Mouse (Mus musculus) hindbrain, embryonic 12.5 days (tissue): Measurements from ENCODE around the gene Adra2b. TPM values are rescaled to one million over a fixed set of nuclear protein-coding genes. Genes with fewer than 3 reads are reported as not detected.

ENCODE experiments used
- ATAC-seq: fragments of 200-750 bp; cut with Nextera tagmentation; 2 replicates; pipeline ENCODE4 v1.8.0; 2017; ENCODE audit warnings: moderate TSS enrichment; ENCODE audit not compliant: low FRiP score
- H3K27ac ChIP-seq: fragments of 300-500 bp; sonication (generic); 2 replicates; pipeline ENCODE4 v1.5.1; 2016; ENCODE audit warnings: mild to moderate bottlenecking
- H3K27me3 ChIP-seq: fragments of 300-500 bp; sonication (generic); 2 replicates; pipeline ENCODE4 v1.6.1; 2016; ENCODE audit warnings: mild to moderate bottlenecking
- H3K36me3 ChIP-seq: fragments of 300-500 bp; sonication (generic); 2 replicates; pipeline ENCODE4 v1.6.1; 2016; ENCODE audit warnings: mild to moderate bottlenecking
- H3K4me1 ChIP-seq: fragments of 300-500 bp; sonication (generic); 2 replicates; pipeline ENCODE4 v1.6.1; 2016
- H3K4me2 ChIP-seq: fragments of 300-500 bp; sonication (generic); replicated peaks from 2 replicates; pipeline ENCODE4 v1.6.1; 2016; ENCODE audit warnings: mild to moderate bottlenecking
- H3K4me3 ChIP-seq: fragments of 300-500 bp; sonication (generic); 2 replicates; pipeline ENCODE4 v1.5.1; 2016; ENCODE audit warnings: mild to moderate bottlenecking
- H3K9ac ChIP-seq: fragments of 300-500 bp; sonication (generic); 2 replicates; pipeline ENCODE4 v1.6.1; 2016; ENCODE audit warnings: mild to moderate bottlenecking, moderate library complexity
- H3K9me3 ChIP-seq: fragments of 300-500 bp; sonication (generic); replicated peaks from 2 replicates; pipeline ENCODE4 v1.6.1; 2016; ENCODE audit warnings: mild to moderate bottlenecking
- WGBS: fragments of 180-500 bp; shearing (Covaris S2); methylation state at CpG from one replicate; pipeline ENCODE4 v1.1.7; 2016; 5-methylcytosine and 5-hydroxymethylcytosine counted together
- polyA plus RNA-seq: library from polyadenylated mRNA; unstranded; fragments of >200 nt; fragmentation: Nextera tagmentation; extraction: Ambion mirVana; gene quantifications from 2 replicates; pipeline ENCODE4 v1.2.1, GENCODE M21; 2016

Gene Adra2b
- polyA plus RNA-seq, 1 experiment from 2014 or later, result 2.4 TPM

DNA sequence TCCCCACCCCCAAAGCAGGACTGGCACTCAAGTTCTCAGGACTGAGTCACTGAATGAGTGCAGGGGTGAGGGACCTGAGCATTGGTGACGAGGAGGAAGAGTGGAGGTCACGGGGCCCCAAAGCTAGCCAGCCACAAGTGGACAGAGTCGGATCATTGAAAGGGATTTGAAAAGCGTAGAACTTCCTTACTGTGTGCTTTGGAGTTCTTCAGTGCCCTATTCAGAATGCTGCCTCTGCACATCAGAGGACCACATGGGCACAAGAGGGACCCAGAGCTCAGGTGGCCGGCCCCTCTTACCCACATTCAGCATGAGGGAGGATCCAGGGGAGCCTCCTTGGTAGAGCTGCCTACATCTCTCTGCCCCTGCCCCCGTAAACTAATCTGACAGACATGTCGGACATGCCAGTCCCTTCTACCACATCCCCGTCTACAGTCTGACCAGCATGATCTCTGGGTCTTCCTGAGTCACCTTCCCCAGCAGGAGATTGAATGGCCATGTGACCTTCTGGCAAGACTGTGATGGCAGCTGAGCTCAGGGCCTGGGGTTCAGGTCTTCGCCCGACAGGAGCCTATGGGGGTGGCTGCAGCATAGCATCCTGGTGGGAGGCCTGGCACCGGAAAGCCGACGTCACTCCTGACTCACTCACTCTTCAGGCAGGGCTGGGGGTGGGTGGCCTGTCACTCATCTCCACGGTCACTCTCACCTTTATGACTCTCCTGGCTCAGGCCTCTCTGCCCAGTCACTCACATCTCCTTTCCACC, 30.0 kb upstream of the Adra2b start:
- no peaks in the 10 kb centered on the region for H3K9me3 ChIP-seq
- peaks cover 15% of the 10 kb centered on the region for H3K4me1 ChIP-seq
- 77% methylated on average over 14 of the region's 14 CpGs for WGBS
- no peak for ATAC-seq
- peaks cover 42% of the 10 kb centered on the region for H3K27me3 ChIP-seq
- no peak overlapping the region for H3K4me2 ChIP-seq
- no peak overlapping the region for H3K4me3 ChIP-seq
- no peak overlapping the region for H3K9ac ChIP-seq
- no peaks in the 10 kb centered on the region for H3K36me3 ChIP-seq
- no peak overlapping the region for H3K27ac ChIP-seq

DNA sequence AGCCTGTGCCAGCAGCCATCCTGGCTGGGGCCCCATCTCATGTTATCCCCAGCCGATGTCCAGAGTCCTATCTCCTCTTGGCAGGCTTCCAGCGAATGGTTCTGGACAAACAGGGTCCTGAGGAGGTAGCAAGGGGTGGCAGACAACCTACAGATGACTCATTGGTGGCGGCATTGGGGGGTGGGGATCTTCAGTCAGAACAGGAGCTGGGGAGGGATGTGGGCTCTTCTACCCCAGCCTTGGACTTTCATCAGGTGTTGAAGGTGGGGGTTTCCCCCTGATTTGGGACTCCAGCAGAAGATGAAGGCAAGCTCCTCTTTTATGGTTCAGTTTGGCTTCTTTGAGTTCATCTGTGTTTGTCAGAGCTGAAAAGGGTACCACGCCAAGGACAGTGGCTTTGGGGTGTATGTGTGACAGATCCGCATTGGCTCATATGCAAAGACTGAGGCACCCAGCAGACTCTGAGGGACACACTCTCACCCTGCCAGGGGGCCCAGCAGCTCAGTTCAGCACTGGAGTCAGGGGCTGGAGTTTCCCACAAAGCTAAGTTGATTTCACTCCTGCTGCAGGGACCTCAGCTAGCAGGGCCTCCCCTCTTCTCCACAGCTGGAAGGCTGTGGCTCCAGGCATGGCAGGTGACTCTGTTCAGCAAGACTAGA, 28.9 kb upstream of the Adra2b start:
- H3K27me3 ChIP-seq, result peaks cover 46% of the 10 kb centered on the region
- H3K4me1 ChIP-seq, result peaks cover 15% of the 10 kb centered on the region
- no peaks in the 10 kb centered on the region for H3K36me3 ChIP-seq
- no peak for ATAC-seq
- H3K4me2 ChIP-seq, result no peak overlapping the region
- 76% methylated on average over 5 of the region's 5 CpGs for WGBS
- H3K4me3 ChIP-seq, result no peak overlapping the region
- H3K9ac ChIP-seq, result no peak overlapping the region
- H3K9me3 ChIP-seq, result no peaks in the 10 kb centered on the region
- H3K27ac ChIP-seq, result no peak overlapping the region

DNA sequence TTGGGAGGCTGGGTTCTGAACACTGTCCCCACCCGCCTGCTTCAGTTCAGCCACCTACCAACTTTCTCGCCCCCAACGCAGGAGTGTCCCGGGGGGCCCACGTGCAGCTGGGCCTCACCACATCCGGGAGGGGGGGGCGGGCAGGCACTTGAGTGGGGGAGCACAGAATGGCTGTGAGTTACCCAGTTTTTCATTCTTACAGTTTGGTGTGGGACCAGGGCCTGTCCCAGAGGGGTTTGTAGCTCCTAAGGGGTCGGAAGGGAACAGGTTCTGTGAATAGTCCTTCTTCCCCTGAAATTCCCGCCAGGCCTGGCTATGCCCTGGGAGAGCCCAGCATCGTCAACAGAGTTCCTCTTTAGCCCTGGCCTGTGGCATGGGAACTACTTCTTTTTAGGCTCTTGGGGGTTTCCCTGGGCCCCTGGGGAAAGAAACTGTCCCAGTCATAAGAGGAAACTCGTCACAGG, 27.9 kb upstream of the Adra2b start:
- Histone ChIP-seq H3K9ac (no peak overlapping the region), H3K4me2 (peak overlapping the region; percentile 95; the same call in 1 of the 2 replicates), H3K4me1 (peaks cover 15% of the 10 kb centered on the region), H3K36me3 (no peaks in the 10 kb centered on the region), H3K27me3 (peaks cover 52% of the 10 kb centered on the region), H3K4me3 (no peak overlapping the region), H3K9me3 (no peaks in the 10 kb centered on the region), H3K27ac (no peak overlapping the region)
- ATAC-seq, result no peak
- 54% methylated on average over 11 of the region's 11 CpGs for WGBS

DNA sequence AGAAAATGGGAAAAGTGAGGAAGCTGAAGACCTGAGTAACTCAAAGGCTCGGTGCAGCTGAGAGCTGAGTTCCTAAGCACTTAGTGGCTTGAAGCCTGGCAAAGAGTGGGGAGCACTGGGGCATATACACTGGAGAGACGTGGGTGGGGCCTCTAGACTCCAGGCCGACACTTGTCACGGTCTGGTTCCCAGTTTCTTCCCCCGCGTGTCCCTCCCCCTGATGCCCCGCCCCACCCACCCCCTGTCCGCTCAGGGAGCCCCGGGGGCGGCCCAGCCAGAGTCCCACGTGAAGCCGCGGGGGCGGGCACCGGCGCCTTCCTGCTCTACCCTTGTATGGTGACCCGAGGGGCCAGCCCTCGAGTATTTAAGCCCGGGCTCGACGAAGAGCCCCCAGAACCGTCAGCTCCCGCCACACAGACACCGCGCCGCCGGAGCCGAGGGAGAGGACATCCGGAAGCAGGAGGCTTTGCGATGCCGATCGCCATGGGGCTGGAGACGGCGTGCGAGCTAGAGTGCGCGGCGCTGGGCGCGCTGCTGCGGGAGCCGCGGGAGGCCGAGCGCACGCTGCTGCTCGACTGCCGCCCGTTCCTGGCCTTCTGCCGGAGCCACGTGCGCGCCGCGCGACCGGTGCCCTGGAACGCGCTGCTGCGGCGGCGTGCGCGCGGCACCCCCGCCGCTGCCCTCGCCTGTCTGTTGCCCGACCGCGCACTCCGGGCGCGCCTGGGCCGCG, 27.1 kb upstream of the Adra2b start, which contains the start of gene Dusp2:
TSS of gene Dusp2 (plus strand) at position 393 of the 730 bp plus-strand sequence.
- H3K9me3 ChIP-seq, result no peaks in the 10 kb centered on the region
- H3K27ac ChIP-seq, result no peak within 1 kb of the TSS
- H3K27me3 ChIP-seq, result peaks cover 52% of the 10 kb centered on the region
- under 1% methylated on average over 70 of the region's 76 CpGs for WGBS
- ATAC-seq, result peak; percentile 65
- H3K4me3 ChIP-seq, result peak within 1 kb of the TSS; percentile 52
- H3K4me2 ChIP-seq, result peak within 1 kb of the TSS; percentile 95
- peak within 1 kb of the TSS; percentile 59 for H3K9ac ChIP-seq
- no peaks in the 10 kb centered on the region for H3K36me3 ChIP-seq
- peaks cover 15% of the 10 kb centered on the region for H3K4me1 ChIP-seq

DNA sequence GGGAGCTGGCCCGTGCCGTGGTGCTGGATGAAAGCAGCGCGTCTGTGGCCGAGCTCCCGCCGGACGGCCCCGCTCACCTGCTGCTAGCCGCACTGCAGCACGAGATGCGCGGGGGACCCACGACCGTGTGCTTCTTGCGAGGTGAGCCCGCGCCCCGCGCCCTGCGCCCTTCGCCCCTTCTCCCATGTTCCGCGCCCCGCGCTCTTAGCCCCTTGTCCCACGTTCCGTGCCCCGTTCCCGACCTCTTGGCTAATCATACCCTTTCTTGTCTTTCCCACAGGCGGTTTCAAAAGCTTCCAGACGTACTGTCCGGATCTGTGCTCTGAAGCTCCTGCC, 26.5 kb upstream of the Adra2b start:
- H3K27me3 ChIP-seq, result peaks cover 52% of the 10 kb centered on the region
- no peak overlapping the region for H3K27ac ChIP-seq
- ATAC-seq, result no peak; the same call in 1 of the 2 replicates
- WGBS, result 5% methylated on average over 33 of the region's 33 CpGs
- H3K36me3 ChIP-seq, result no peaks in the 10 kb centered on the region
- peak overlapping the region; percentile 59 for H3K9ac ChIP-seq
- peak overlapping the region; percentile 95 for H3K4me2 ChIP-seq
- peak overlapping the region; percentile 52 for H3K4me3 ChIP-seq
- H3K4me1 ChIP-seq, result peaks cover 15% of the 10 kb centered on the region
- H3K9me3 ChIP-seq, result no peaks in the 10 kb centered on the region

DNA sequence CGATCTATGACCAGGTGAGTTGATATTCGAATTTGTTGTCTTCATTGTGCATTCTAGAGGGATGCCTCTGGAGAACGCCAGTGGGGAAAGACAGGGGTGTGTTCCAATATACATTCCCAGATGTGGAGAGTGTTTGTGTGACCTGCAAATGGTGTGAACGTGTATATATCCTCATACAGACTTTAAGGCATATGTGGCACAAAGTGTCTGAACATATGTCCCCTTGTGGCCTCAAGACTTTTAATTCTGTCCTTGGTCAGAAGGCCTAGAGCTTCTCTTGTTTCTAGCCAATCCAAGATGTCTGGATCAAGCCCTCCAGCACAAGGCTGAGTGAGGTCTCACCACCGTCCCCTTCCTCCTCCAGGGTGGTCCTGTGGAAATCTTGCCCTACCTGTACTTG, 26.1 kb upstream of the Adra2b start:
- Histone ChIP-seq H3K36me3 (no peaks in the 10 kb centered on the region), H3K4me3 (peak overlapping the region; percentile 52), H3K9me3 (no peaks in the 10 kb centered on the region), H3K27ac (no peak overlapping the region), H3K27me3 (peaks cover 52% of the 10 kb centered on the region), H3K4me2 (peak overlapping the region; percentile 95), H3K4me1 (peaks cover 15% of the 10 kb centered on the region), H3K9ac (no peak overlapping the region)
- ATAC-seq, result no peak
- WGBS, result 52% methylated on average over 5 of the region's 5 CpGs

DNA sequence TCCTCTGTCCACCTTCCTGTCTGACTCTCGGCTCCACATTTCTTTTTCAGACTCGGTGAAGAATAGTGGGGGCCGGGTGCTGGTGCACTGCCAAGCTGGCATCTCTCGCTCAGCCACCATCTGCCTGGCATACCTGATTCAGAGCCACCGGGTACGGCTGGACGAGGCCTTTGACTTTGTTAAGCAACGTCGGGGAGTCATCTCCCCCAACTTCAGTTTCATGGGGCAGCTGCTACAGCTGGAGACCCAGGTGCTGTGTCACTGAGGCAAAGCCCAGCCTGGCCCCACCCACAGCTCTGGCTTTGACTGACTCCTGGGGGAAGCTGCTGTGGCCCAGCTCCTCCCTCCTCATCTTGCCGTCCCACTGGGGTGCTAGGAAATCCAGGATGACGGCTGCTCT, 25.5 kb upstream of the Adra2b start:
- ATAC-seq, result no peak
- no peak overlapping the region for H3K27ac ChIP-seq
- H3K4me3 ChIP-seq, result no peak overlapping the region
- 0 out of 2 replicates have a peak overlapping the region, but pooled peaks have one; percentile 4 for H3K4me2 ChIP-seq
- 68% methylated on average over 11 of the region's 11 CpGs for WGBS
- H3K9ac ChIP-seq, result no peak overlapping the region
- H3K9me3 ChIP-seq, result no peaks in the 10 kb centered on the region
- peaks cover 15% of the 10 kb centered on the region for H3K4me1 ChIP-seq
- peaks cover 52% of the 10 kb centered on the region for H3K27me3 ChIP-seq
- H3K36me3 ChIP-seq, result no peaks in the 10 kb centered on the region

DNA sequence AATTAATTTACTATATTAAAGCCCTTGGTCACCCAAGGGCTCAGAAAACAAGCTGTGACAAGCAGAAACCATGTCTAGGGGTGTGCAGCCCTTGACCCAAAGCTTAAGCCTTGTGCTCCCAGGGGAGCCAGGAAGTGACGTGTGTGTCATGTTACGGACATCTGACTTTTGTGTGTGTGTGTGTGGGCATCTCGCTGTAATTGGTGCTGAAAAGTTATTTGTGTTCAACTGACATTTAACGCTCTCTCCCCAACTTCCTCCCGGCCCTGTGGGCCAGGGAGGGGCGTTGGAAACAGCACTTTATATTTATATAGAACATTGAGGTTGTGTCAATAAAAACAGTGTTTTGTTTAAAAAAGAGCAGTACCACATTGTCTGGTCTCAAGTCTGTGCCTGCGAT, 25.0 kb upstream of the Adra2b start:
- H3K27me3 ChIP-seq, result peaks cover 52% of the 10 kb centered on the region
- H3K9me3 ChIP-seq, result no peaks in the 10 kb centered on the region
- no peak overlapping the region for H3K4me2 ChIP-seq
- no peak overlapping the region for H3K4me3 ChIP-seq
- peaks cover 15% of the 10 kb centered on the region for H3K4me1 ChIP-seq
- 54% methylated on average over 7 of the region's 7 CpGs for WGBS
- no peaks in the 10 kb centered on the region for H3K36me3 ChIP-seq
- no peak overlapping the region for H3K9ac ChIP-seq
- no peak overlapping the region for H3K27ac ChIP-seq
- ATAC-seq, result no peak

DNA sequence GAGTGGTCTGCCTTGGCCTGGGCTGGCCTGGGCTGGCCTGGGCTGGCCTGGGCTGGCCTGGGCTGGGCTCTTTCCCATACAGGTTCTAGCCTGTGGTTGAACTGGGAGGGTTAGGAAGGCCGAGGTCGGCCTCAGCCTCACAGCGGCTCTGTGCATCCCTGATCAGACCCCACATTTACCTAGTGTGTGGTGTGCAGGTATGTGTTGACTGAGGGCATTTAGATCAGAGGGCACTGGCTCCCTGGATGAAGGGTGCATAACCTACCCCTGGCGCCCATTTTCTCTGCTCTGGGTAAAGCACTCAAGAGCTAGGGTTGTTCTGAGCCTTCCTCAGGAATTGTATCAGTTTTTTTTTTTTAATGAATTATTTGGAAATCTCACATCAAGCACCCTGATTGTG, 24.6 kb upstream of the Adra2b start, which contains the start of gene Astl:
TSS of gene Astl (plus strand) at position 224 of the 400 bp plus-strand sequence.
- H3K36me3 ChIP-seq, result no peaks in the 10 kb centered on the region
- 0 out of 2 replicates have a peak within 1 kb of the TSS, but pooled peaks have one; percentile 4 for H3K4me2 ChIP-seq
- peaks cover 53% of the 10 kb centered on the region for H3K27me3 ChIP-seq
- H3K4me3 ChIP-seq, result no peak within 1 kb of the TSS
- 90% methylated on average over 4 of the region's 4 CpGs for WGBS
- no peaks in the 10 kb centered on the region for H3K9me3 ChIP-seq
- ATAC-seq, result no peak
- no peak within 1 kb of the TSS for H3K9ac ChIP-seq
- peaks cover 15% of the 10 kb centered on the region for H3K4me1 ChIP-seq
- H3K27ac ChIP-seq, result no peak within 1 kb of the TSS

DNA sequence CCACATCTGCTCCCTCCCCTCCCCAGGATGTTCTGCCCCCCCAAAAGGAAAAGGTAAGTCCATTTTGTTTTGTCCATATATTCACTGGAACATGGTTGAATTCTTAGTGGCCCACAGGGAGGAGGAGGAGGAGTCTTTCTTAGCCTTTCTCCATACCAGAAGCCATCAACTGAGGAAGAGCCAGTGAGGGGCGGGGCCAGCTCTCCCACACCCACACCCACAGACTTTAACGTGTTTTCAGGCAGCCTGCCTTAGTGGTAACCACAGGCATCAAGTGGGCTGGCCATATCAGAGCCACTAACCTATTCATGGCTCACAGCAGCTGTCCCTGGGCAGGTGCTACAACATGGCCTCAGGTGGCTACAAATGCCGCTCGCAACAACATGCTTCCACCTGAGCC, 24.2 kb upstream of the Adra2b start:
- no peak overlapping the region for H3K4me2 ChIP-seq
- H3K27me3 ChIP-seq, result peaks cover 56% of the 10 kb centered on the region
- H3K4me3 ChIP-seq, result no peak overlapping the region
- no peak overlapping the region for H3K9ac ChIP-seq
- H3K4me1 ChIP-seq, result peaks cover 15% of the 10 kb centered on the region
- no peaks in the 10 kb centered on the region for H3K36me3 ChIP-seq
- WGBS, result 73% methylated on average over 4 of the region's 4 CpGs
- no peaks in the 10 kb centered on the region for H3K9me3 ChIP-seq
- no peak overlapping the region for H3K27ac ChIP-seq
- ATAC-seq, result no peak

DNA sequence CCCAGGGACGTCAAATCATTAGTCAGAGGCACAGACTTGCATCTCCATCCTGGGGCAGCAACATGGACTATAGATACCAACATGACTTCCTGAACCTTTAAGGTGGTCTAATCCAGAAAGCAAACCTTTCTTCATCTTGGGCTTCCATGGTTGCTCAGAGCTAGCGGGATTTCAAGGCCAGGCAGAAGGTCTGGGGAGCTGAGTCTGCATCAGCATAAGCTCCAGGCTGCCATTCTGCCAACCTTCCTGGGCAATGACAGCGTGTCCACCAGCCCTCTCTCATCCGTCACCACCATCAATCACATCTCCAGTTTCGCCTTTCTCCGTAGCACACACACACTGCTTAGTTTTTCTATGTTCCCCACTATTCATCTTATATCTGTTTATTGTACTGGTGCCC, 23.7 kb upstream of the Adra2b start:
- H3K27ac ChIP-seq, result no peak overlapping the region
- H3K9ac ChIP-seq, result no peak overlapping the region
- no peak overlapping the region for H3K4me2 ChIP-seq
- no peaks in the 10 kb centered on the region for H3K9me3 ChIP-seq
- peaks cover 53% of the 10 kb centered on the region for H3K27me3 ChIP-seq
- WGBS, result 84% methylated on average over 6 of the region's 6 CpGs
- H3K4me3 ChIP-seq, result no peak overlapping the region
- ATAC-seq, result no peak
- no peaks in the 10 kb centered on the region for H3K36me3 ChIP-seq
- peaks cover 15% of the 10 kb centered on the region for H3K4me1 ChIP-seq

DNA sequence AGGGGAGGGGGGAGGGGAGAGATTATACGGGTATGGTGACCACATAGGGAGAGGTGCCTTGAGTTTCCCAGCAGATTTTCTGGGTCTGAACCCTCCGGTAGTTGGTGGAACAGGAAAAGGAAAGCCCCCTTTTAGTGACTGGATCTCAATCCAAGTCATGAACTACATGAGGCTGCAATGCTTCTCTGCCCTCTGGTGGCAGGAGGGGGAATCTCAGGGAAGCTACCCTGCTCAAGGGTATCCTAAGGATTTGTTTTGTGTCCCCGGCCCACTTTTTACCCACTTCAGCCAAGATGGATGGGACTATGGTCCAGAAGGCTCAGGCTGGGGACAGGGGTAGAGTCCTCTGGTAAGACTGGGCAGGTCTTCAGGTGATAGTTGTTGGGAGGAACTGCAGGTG, 21.8 kb upstream of the Adra2b start:
- Histone ChIP-seq H3K9me3 (no peaks in the 10 kb centered on the region), H3K4me3 (no peak overlapping the region), H3K4me2 (no peak overlapping the region), H3K4me1 (peaks cover 5% of the 10 kb centered on the region), H3K27ac (no peak overlapping the region), H3K36me3 (no peaks in the 10 kb centered on the region), H3K9ac (no peak overlapping the region), H3K27me3 (peaks cover 34% of the 10 kb centered on the region)
- ATAC-seq, result 0 out of 2 replicates have a peak, but pooled peaks have one; percentile 20
- 25% methylated on average over 3 of the region's 3 CpGs for WGBS
